Mouse (Mus musculus) left cerebral cortex, postnatal 10 days (tissue): ENCODE results near the gene Grhl1. TPM values are rescaled to one million over a fixed set of nuclear protein-coding genes. Genes with fewer than 3 reads are reported as not detected.

ENCODE experiments used
- total RNA-seq, 2 experiments: library from RNA; stranded (reverse); gene quantifications; 2 replicates each; pipeline ENCODE4 v1.2.3; 2021

The Grhl1 gene
- total RNA-seq, 2 experiments from 2014 or later = 7.9 to 9.5 TPM

Other genes starting within 250 kb of the Grhl1 start
- gene Taf1b, start 73.9 kb upstream of the Grhl1 start, total RNA-seq = 10 to 100 TPM; 34.8 to 36.1 TPM
- 1 to 10 TPM; 8.3 to 9.0 TPM for gene Klf11, start 79.0 kb downstream of the Grhl1 start, total RNA-seq
- 10 to 100 TPM in 1 of 2 experiments, 1 to 10 TPM in 1; 9.3 to 10.7 TPM for gene Cys1, start 109.5 kb downstream of the Grhl1 start, total RNA-seq
- 1 to 10 TPM; 8.8 to 9.6 TPM for gene Rrm2, start 136.0 kb downstream of the Grhl1 start, total RNA-seq